Mouse (Mus musculus) C2C12 (cell line): ENCODE data around the gene Sall4. TPM values are rescaled to one million over a fixed set of nuclear protein-coding genes. Genes with fewer than 3 reads are reported as not detected.

ENCODE experiments used
- H3K27me3 ChIP-seq: one replicate; pipeline ENCODE4 v1.6.1; 2011; ENCODE audit not compliant: control insufficient read depth, insufficient read depth, insufficient read length
- H3K36me3 ChIP-seq: one replicate; pipeline ENCODE4 v1.6.1; 2011; ENCODE audit not compliant: control insufficient read depth, insufficient read depth
- H3K4me3 ChIP-seq: one replicate; pipeline ENCODE4 v1.5.1; 2011; ENCODE audit warnings: mild to moderate bottlenecking, control low read depth; ENCODE audit not compliant: poor library complexity, insufficient read depth, severe bottlenecking
- H3K79me2 ChIP-seq: one replicate; pipeline ENCODE4 v1.6.1; 2011; ENCODE audit not compliant: control insufficient read depth, insufficient read depth
- H3K79me3 ChIP-seq: one replicate; pipeline ENCODE4 v1.6.1; 2011; ENCODE audit warnings: low read depth, control low read depth
- H3ac ChIP-seq: one replicate; pipeline ENCODE3; 2011; ENCODE audit warnings: low read depth; ENCODE audit not compliant: control insufficient read depth, insufficient read length
- CEBPB ChIP-seq: IDR thresholded peaks from one replicate; pipeline ENCODE4 v1.6.1; 2011; ENCODE audit warnings: low read depth, mild to moderate bottlenecking, control low read depth, moderate library complexity
- CTCF ChIP-seq: IDR thresholded peaks from one replicate; pipeline ENCODE4 v1.5.1; 2011; ENCODE audit not compliant: control insufficient read depth, insufficient read depth, insufficient read length
- FOSL1 ChIP-seq: IDR thresholded peaks from one replicate; pipeline ENCODE4 v1.8.0; 2011; ENCODE audit warnings: mild to moderate bottlenecking, low read length; ENCODE audit not compliant: poor library complexity, insufficient read depth, severe bottlenecking
- MAX ChIP-seq: IDR thresholded peaks from one replicate; pipeline ENCODE4 v1.6.1; 2011; ENCODE audit warnings: mild to moderate bottlenecking, control low read depth
- MYOD1 ChIP-seq: IDR thresholded peaks from one replicate; pipeline ENCODE4 v1.6.1; 2011; ENCODE audit warnings: low read depth; ENCODE audit not compliant: control insufficient read depth, insufficient read length
- MYOG ChIP-seq: IDR thresholded peaks from one replicate; pipeline ENCODE4 v1.6.1; 2011; ENCODE audit not compliant: control insufficient read depth, insufficient read length; ENCODE audit errors: extremely low read depth
- USF1 ChIP-seq: IDR thresholded peaks from one replicate; pipeline ENCODE4 v1.6.1; 2011; ENCODE audit warnings: low read depth, mild to moderate bottlenecking, control low read depth, moderate library complexity
- polyA plus RNA-seq: library from polyadenylated mRNA; unstranded; fragments of >200 nt; fragmentation: generic; extraction: Trizol; gene quantifications from one replicate; pipeline ENCODE4 v1.2.1, GENCODE M21; 2012; ENCODE audit warnings: missing spikeins

Gene Sall4
- polyA plus RNA-seq, 1 experiment = not detected

DNA sequence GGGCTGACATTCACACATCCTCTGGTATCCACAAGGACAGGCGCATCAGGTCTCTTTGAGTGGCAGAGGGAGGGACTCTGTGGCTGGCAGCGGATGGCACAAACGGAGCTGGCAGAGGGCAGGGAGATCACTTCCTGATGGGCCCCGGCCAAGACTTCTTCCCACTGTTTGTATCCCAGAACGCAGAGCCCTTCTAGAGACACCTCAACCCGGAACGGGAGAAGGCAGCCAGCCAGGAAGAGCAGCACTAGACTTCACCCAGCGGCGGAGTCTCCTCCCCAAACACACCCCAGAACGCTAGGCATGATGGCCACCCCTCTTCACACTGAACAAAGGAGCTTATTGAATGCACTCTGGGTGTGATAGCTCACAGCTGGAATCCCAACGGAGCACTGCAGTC lies 33.7 kb downstream of the Sall4 start:
- Histone ChIP-seq H3ac (no peak overlapping the region), H3K27me3 (no peaks in the 10 kb centered on the region), H3K79me3 (no peaks in the 10 kb centered on the region), H3K36me3 (no peaks in the 10 kb centered on the region), H3K79me2 (no peaks in the 10 kb centered on the region), H3K4me3 (no peak overlapping the region)
- TF ChIP-seq MAX (no peak), CEBPB (no peak), FOSL1 (no peak), USF1 (no peak), CTCF (no peak), MYOD1 (no peak), MYOG (no peak)

DNA sequence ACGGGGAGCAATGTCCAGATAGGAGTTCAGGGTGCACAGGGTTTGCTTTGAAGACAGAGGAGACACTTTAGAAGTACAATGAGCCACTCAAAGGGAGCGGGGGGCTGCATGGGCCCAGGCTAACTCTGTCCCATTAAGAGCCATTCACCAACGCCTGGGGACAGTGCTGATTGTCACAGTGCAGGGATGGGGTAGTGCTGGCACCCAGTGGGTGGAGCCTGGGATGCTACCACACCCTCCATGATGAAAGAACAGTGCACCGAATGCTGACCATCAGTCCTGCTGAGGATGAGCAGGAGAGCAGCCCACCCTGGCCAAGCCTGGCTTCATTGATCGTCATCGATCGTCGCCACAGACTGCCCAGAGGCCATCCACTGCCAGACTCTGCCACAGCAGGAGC lies 36.5 kb downstream of the Sall4 start:
- no peak overlapping the region for H3K4me3 ChIP-seq
- H3K36me3 ChIP-seq = no peaks in the 10 kb centered on the region
- H3K79me2 ChIP-seq = no peaks in the 10 kb centered on the region
- no peak overlapping the region for H3ac ChIP-seq
- no peak for TF ChIP-seq USF1
- peaks cover 4% of the 10 kb centered on the region for H3K27me3 ChIP-seq
- no peaks in the 10 kb centered on the region for H3K79me3 ChIP-seq

DNA sequence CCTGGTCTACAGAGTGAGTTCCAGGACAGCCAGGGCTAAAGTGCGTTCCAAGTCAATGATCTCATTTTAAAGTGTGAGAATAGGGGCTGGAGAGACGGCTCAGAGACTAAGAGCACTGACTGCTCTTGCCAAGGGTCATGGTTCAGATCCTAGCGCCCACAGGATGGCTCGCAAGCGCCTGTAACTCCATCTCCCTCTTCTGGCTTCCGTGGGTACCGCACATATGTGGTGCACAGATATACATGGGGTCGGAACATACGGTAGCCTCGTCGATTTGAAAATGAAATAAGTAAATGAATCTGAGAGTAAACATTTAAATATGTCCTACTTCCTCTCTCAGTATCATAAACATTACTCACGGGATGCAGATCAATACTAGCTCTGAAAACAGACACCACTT lies 38.0 kb downstream of the Sall4 start:
- no peaks in the 10 kb centered on the region for H3K36me3 ChIP-seq
- no peaks in the 10 kb centered on the region for H3K79me3 ChIP-seq
- no peaks in the 10 kb centered on the region for H3K79me2 ChIP-seq
- H3K27me3 ChIP-seq = peaks cover 4% of the 10 kb centered on the region
- no peak overlapping the region for H3K4me3 ChIP-seq
- TF ChIP-seq FOSL1 (no peak), CEBPB (no peak), MAX (no peak), MYOD1 (no peak), USF1 (no peak), CTCF (no peak), MYOG (no peak)
- no peak overlapping the region for H3ac ChIP-seq

DNA sequence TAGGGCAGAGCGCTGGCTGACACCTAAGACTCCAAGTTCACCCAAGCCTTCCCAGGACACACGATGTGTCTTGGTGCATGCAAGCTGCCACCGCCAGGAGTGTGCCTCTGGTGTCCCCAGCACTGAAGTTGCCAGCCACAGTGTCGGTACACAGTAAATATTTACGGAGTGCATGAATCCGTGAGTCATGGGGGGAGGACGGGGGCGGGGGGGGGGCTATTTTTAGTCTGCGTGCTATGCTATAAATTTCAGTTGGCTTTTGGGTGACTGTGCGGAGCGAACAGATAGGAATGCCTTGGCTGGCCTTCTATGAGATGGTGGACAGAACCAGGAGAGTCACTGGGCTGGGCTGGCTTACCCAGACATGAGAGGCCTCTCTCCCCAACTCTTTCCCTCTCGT lies 39.7 kb downstream of the Sall4 start:
- Histone ChIP-seq H3K79me2 (no peaks in the 10 kb centered on the region), H3K4me3 (no peak overlapping the region), H3K27me3 (peaks cover 4% of the 10 kb centered on the region), H3ac (no peak overlapping the region), H3K36me3 (no peaks in the 10 kb centered on the region), H3K79me3 (no peaks in the 10 kb centered on the region)
- TF ChIP-seq MYOG (no peak), CEBPB (no peak), MYOD1 (no peak), CTCF (no peak), USF1 (no peak), MAX (no peak), FOSL1 (no peak)

DNA sequence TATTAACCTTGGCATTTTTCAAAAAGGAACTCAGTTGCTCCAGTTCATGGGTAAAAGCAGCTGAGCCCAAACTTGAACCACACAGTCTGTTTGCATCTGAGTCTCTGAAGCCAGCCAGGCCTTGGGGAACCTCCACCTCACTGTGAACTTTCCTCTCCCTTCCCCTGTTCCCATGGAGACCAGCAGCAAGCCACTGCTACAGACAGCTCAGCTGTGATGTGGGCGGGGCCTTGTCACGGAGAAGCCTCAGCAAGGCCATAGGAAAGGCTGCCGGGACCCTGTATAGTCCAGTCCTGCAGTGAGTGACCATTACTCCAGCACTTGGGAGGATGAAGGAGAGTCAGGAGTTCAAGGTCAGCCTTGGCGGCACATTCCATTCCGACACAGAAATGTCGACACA lies 41.7 kb downstream of the Sall4 start:
- H3K4me3 ChIP-seq = no peak overlapping the region
- no peaks in the 10 kb centered on the region for H3K79me3 ChIP-seq
- TF ChIP-seq CEBPB (no peak), CTCF (no peak), MAX (no peak)
- H3K79me2 ChIP-seq = no peaks in the 10 kb centered on the region
- no peaks in the 10 kb centered on the region for H3K36me3 ChIP-seq
- no peak overlapping the region for H3ac ChIP-seq
- H3K27me3 ChIP-seq = peaks cover 4% of the 10 kb centered on the region

DNA sequence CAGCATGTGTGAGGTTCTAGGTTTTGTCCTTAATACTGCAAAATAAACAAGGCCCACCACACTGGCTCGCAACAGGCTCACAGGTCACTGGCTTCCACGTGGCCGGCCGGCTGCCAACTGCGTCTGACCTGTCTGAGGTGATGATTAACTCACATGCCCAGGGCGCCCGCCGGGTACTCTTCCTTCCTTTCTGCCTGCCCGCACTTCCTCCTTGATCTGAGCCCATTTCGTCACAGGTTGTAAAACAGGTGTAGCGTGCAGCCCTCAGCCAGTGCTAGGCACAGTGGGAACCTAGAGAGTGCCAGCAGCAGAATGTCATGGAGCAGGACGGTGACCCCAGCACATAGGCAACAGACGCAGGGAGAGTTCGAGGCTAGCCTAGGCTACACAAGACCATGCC lies 46.4 kb downstream of the Sall4 start:
- Histone ChIP-seq H3K79me2 (no peaks in the 10 kb centered on the region), H3K27me3 (peaks cover 4% of the 10 kb centered on the region), H3K79me3 (no peaks in the 10 kb centered on the region), H3K36me3 (no peaks in the 10 kb centered on the region), H3ac (no peak overlapping the region), H3K4me3 (no peak overlapping the region)
- TF ChIP-seq MYOG (no peak), MYOD1 (no peak), CTCF (no peak), MAX (no peak), CEBPB (no peak), USF1 (no peak), FOSL1 (no peak)

DNA sequence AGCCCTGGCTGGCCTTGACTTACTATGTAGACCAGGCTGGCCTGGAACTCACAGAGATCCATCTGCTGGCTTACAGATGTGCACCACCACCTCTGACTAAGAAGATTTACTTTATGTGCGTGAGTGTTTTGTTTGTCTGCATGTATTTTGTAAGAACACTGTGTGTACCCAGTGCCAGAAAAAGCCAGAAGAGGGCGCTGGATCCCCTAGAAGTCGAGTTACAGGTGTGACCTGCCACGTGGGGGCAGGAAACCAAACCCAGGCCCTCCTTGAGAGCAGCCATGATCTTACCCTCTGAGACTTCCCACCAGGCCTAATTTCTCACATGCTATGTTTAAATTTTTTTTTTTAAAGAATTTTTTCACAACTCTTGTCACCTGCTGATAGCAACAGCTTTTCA lies 48.0 kb downstream of the Sall4 start:
- Histone ChIP-seq H3ac (no peak overlapping the region), H3K79me2 (no peaks in the 10 kb centered on the region), H3K36me3 (no peaks in the 10 kb centered on the region), H3K27me3 (peaks cover 4% of the 10 kb centered on the region), H3K4me3 (no peak overlapping the region), H3K79me3 (no peaks in the 10 kb centered on the region)
- no peak for TF ChIP-seq MYOG
- no peak for TF ChIP-seq MYOD1
- no peak for TF ChIP-seq MAX
- TF ChIP-seq CTCF = no peak
- no peak for TF ChIP-seq USF1
- TF ChIP-seq CEBPB = no peak
- no peak for TF ChIP-seq FOSL1
